Mouse (Mus musculus) kidney, adult 11 months (tissue): ENCODE measurements at regions not wholly inside any gene's neighbourhood (a gene's known extent, or its start where the extent isn't known, plus 50 kb on each side); places are given as distances from the start of the nearest gene placed in this dataset.

Source experiments
- DNase-seq: peaks from one replicate; pipeline ENCODE4 v3.0.0; 2022

DNA sequence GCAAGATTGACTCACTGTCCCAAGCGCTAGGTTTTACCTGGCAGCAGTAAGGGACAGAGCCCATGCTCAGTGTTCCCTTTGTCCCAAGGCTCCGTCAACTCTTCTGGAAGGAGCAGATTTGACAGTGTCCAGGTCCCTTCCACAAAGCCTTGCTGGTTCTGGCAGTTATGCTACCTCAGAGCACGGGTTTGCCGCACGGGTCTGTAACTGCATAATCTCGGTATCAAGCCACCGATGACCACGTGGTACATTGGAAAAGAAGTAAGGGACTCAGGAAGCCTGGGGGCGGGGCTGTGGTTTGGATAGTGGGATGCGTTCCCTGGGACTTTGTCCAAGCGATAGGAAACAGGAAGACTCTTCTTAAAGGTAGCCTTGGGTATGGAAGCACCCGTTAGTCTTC, 319.3 kb downstream of the Mtx2 start:
- no peak for DNase-seq

DNA sequence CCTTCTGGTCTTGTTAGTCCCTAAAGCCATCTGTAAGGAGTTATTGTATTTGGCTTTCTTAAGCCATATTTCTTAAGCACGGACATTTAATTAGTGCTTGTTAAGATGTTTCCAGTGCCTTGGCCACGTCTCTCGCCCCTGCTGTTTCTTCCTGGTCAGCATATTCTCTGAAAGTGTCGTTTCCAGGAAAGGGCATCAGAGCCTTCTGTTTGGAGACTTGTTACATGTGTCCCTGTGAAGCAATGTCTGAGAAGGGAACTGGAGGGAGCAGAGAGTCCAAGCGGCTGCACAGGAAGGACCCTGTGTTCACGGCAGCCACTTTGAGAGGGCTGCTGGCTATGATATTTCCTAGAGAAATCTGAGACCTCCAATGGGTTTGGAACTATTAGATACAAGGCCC, 320.7 kb downstream of the Mtx2 start:
- no peak for DNase-seq

GRCm38 (mm10) chr2:75147399-75147798, 321.8 kb downstream of the Mtx2 start:
- no peak for DNase-seq

GRCm38 (mm10) chr2:75147967-75148366, 322.4 kb downstream of the Mtx2 start:
- no peak for DNase-seq

DNA sequence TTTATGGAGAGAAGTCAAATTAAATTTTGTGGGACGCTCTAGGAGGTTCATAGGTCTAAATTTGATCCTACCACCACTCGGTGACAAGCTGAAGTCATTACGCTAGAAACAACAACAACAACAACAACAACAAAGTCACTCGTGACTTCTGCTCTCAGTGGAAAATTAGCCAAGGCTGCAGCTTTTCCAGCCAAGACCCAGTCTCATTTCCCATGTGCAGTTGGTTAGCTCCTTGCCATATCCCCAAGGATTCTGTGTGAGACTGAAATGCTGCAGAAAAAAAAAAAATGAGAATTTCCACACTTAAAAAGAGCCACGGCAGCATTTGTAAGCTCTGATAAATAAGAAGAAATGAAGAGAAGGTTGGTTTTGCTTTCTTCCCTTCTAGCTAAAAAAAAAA, 323.4 kb downstream of the Mtx2 start:
- no peak for DNase-seq

DNA sequence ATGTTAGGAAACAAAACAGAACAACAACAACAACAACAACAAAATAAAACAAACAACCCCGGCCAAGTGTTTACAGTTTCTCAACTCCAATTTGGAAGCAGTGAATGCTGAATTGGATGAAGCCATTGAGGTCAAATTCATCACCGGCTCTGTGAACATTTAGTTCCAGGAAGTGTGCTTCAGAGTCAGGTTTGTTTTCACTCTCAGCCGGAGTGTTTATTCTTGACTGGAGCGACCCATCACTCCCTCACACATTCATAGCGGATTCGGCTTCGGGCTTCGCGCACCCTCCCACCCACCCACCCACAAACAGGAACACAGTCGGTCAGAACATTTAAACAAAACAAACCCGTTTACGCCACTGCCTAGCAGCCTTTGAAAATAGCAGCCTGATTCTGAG, 324.0 kb downstream of the Mtx2 start:
- no peak for DNase-seq

DNA sequence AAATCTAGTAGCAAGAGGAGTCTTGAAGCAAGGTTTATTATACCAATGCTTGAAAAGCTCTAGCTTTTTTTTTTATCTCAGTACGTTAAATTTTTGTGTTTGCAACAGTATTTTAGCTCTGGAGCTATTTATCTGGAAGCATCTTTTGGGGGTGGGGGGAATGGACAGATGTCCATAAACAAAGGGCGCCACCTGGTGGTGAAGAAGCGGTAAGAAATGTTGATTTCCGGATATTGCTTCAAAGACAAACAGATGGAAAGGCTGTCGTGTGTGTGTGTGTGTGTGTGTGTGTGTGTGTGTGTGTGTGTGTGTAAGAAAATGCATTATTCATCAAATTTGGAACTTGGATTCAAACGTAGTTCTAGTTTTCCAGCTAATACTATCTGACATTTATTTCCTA, 325.4 kb downstream of the Mtx2 start:
- DNase-seq, result no peak

DNA sequence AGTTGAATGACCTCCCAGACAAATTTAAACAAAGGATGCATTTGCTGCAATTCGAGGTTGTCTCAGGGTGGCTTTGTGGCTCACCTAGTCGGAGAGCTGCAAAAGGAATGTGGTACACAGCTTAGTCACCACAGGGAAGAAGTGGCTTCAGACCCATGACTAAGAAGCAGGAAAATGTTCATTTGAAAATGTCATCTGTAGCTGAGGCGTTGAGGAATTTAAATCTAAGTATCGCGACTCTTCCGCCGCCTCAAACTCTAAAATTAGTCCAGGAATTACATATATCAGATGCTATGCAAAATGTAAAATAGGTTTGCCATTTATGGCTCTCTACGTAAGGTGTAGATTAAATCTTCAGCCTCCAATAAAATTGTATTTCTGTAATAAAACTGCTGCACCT, 325.9 kb downstream of the Mtx2 start:
- DNase-seq, result no peak

DNA sequence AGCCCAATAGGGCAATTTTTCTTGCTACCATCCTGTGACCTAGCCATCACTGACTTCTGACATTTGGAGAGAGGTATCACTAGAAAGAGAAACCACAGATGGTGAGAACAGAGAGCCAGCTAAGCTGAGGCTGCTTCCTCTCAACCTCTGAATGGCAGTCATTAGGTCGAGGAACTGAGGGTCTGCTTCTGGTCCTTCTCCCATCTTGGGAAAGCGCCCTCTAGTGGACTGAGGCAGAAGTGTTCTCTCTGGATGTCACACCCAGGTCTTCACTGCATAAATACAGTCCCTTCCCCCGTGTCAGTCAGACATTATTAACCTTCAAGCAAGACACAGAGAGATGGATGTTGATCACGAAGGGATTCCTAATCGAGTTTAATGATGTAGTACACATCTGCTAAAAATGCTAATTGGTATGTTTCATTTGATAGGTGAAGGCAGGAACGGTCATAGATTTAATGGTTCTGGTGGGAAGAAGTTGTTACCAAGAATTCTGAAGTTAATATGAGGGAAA, 326.9 kb downstream of the Mtx2 start:
- no peak for DNase-seq

GRCm38 (mm10) chr2:75154448-75154847, 328.8 kb downstream of the Mtx2 start:
- DNase-seq, result no peak

- no peak for DNase-seq
These were observed 333.0 kb downstream of the Mtx2 start for GRCm38 (mm10) chr2:75158581-75158980.

GRCm38 (mm10) chr2:75161075-75161474, 335.5 kb downstream of the Mtx2 start:
- no peak for DNase-seq

GRCm38 (mm10) chr2:75164987-75165386, 339.4 kb downstream of the Mtx2 start:
- no peak for DNase-seq

- DNase-seq, result no peak
These were observed 350.7 kb downstream of the Mtx2 start for GRCm38 (mm10) chr2:75176267-75176666.

DNA sequence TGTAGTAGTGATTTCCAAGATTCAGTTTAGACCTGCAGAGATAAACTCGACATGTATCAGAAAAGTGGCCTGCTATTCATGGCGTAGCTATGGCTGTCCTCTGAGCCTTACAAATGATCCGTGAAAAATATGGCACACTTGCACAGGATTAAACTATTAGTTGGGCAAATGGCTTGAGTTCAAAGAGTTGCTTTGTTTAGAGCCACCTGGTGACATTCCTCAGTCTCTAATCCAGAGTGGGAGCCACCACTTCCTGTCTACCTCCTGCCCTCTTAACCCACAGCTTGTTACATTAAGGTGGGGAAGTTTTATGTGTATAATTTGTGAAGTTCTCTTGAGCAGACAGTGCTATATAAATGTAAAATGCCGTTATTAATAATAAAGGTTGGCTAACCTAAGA, 357.7 kb downstream of the Mtx2 start:
- no peak for DNase-seq

DNA sequence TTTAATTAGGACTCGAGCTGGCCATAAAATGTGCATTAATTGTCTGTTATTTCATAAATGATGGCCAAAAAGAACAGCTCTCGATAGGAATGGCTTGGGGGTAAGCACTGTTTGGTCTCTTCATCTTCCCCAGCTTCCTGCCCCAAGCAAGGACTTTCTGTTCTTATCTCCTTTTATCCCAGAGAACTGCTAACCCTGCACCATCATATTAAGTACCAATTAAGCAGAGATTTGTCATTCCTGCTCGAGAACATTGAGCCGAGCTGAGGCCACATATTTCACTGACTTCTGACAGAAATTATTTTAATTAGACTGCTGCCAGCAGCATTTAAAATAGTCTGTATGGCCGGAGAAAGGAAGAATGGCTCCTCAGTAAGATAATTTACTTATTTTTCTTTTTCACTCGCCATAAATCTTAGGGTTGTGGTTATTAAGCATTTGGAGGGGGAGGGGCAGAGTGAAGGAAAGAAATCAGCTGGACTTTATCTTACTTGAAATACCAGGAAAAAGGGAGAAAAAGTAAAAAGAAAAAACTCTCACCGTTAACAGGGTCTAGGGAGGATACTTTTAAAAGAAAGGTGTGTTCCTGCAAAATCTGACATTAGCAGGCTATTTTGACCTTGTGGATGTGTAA, 377.1 kb downstream of the Mtx2 start:
- DNase-seq, result peak; percentile 37

- peak; percentile 12 for DNase-seq
These were observed 383.5 kb downstream of the Mtx2 start for GRCm38 (mm10) chr2:75208821-75209758.

DNA sequence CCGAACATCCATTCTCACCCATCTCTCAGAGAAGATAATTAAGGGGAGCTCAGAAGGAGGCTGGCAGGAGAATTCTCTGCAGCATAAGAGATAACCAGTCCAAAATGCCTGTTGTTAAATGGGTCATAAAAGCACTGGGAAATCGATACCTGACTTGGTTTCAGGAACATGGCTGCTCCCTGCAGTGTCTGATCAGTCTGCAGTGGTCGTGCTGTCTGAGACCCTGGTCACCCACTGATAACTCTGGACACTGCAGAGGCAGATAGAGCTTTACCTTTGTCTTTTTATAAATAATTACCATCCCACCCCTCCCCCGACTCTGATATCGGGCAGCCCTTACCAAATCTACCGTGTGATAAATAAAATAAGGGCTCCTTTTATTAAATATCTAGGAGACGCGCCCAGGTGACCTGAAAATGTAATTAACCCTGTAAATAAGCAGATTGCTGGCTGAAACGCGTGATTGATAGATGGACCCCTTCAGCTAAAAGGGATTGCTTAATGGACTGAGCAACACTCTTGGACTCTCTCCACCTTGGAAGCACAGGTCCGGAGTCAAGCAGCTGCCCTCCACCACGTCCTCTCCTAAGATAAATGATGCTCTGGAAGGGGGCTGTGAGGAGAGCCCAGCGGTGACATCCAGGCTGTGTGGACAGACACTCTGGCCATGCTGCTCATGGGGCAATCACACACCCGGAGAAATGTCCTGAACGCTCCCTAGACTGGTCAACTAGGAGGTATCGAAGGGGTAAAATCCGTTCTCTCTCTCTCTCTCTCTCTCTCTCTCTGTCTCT, 384.4 kb downstream of the Mtx2 start:
- DNase-seq, result no peak

GRCm38 (mm10) chr2:75216931-75217330, 391.3 kb downstream of the Mtx2 start:
- no peak for DNase-seq

GRCm38 (mm10) chr2:75220775-75221359, 395.3 kb downstream of the Mtx2 start:
- DNase-seq, result no peak

DNA sequence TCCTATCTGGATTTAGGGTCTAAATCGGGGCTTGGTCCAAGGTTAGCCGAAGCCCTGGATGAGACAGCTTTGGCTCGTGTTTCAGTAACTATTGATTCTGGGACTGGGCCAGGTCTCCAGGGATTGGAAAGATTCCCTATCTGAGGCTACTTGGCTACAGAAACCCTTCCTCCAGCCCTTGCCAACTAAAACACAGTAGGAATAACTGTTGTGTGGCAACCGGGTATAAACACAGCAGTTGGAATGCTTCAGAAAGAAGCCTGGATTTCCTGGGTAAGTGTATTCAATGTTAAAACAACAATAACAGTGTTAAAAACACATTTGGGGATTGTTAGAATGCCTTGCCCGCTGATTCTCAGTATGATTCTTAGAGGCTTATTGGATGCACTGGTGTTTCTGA, 398.8 kb downstream of the Mtx2 start:
- peak; percentile 67 for DNase-seq

DNA sequence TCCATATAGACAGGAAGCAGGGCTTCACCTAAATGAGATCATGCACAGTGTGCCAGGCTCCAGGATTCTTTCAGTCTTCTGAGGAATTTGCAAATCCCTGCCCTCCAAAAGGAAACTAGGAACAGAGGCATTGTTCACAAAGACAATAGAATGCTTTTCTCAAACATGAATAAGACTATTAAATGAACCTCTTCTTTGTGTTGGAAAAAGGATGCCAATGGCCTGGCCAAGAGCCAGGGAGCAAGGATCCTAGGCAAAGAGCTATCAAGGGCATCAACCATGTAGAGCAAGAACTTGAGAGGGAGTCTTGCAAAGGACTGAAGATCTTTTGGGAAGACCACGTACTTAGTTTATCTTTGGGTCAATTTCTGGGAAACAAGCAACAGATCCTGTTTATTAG, 415.4 kb downstream of the Mtx2 start:
- DNase-seq, result no peak
